Comparison of ENCODE assay signal across 8 mouse cellular contexts in genomic region chr16:36884881-36885280, GRCm38 (mm10). TPM values are rescaled to one million over a fixed set of nuclear protein-coding genes. Genes with fewer than 3 reads are reported as not detected.
A peak's percentile ranks its signal among the peaks of the same experiment; 100 is the strongest.
DNase-seq lines count a peak whose midpoint lies in the region; ATAC-seq and TF ChIP-seq lines count a peak whose summit lies in the region.
"Had no signal": no experiment of that assay in that cellular context is flagged by ENCODE, and none has a peak within 500 bp of the region (broad histone marks: within the 10 kb centered on the region; RNA-seq: fewer than 3 reads in every experiment).

No protein-coding gene starts in this region.

- no peak for TF ChIP-seq EP300 in liver, embryonic 14.5 days (IDR thresholded peaks at IDR 0.05; ENCODE audit: low read depth)

- H3K27me3 ChIP-seq in kidney, adult 2 months (replicated peaks; ENCODE audit: control insufficient read depth, insufficient read depth, low read length) = no peaks in the 10 kb centered on the region
- no peaks in the 10 kb centered on the region for H3K27me3 ChIP-seq in liver, embryonic 14.5 days (ENCODE audit: control insufficient read depth, insufficient read depth, low read length)
- H3K27me3 ChIP-seq: midbrain, embryonic 12.5 days had no signal

- 86% methylated on average over 4 of the region's 4 CpGs for WGBS in kidney, adult 2 months
- 62% methylated on average over 4 of the region's 4 CpGs for WGBS in liver, embryonic 14.5 days (ENCODE audit: insufficient replicate concordance)

- H3K9ac ChIP-seq in ES-E14 (ENCODE audit: insufficient read depth, low read depth, low read length, poor library complexity, severe bottlenecking) = no peak overlapping the region
- H3K9ac ChIP-seq in liver, embryonic 14.5 days (replicated peaks) = no peak overlapping the region
- H3K9ac ChIP-seq: midbrain, embryonic 12.5 days had no signal

- H3K9me3 ChIP-seq in ES-E14 (ENCODE audit: control insufficient read depth, insufficient read depth, low read depth, low read length) = no peaks in the 10 kb centered on the region
- no peaks in the 10 kb centered on the region for H3K9me3 ChIP-seq in liver, embryonic 14.5 days (ENCODE audit: control insufficient read depth, low read length)
- H3K9me3 ChIP-seq: midbrain, embryonic 12.5 days had no signal

- DNase-seq in kidney, adult 2 months = peak; percentile 15
- no peak for DNase-seq in kidney, adult 11 months
- peak; percentile 36 for DNase-seq in ES-E14 (ENCODE audit: low read depth, low spot score)
- peak; percentile 27 for DNase-seq in brain, adult 2 months (ENCODE audit: low read depth, low spot score)
- DNase-seq in liver, embryonic 14.5 days (ENCODE audit: low read depth in 3 of 3, low spot score in 3 of 3) = no peak
- DNase-seq in thymus, adult 18-20 months = peak; percentile 14 to 22
- DNase-seq in layer of hippocampus, adult 18-20 months (ENCODE audit: low spot score in 2 of 2) = no peak

- no peak overlapping the region for H3K4me3 ChIP-seq in kidney, adult 2 months (ENCODE audit: insufficient read depth, low read depth, low read length)
- no peak overlapping the region for H3K4me3 ChIP-seq in ES-E14 (ENCODE audit: insufficient read depth in 1 of 2, low read depth in 1 of 2, low read length in 2 of 2, poor library complexity in 1 of 2, severe bottlenecking in 1 of 2)
- no peak overlapping the region for H3K4me3 ChIP-seq in liver, embryonic 14.5 days (ENCODE audit: insufficient read depth in 1 of 2, low read depth in 2 of 2, low read length in 2 of 2)
- H3K4me3 ChIP-seq: midbrain, embryonic 12.5 days had no signal

- no peak overlapping the region for H3K27ac ChIP-seq in kidney, adult 2 months (ENCODE audit: insufficient read depth, low read depth, low read length)
- H3K27ac ChIP-seq in ES-E14 (ENCODE audit: insufficient read depth, low read depth, low read length, poor library complexity, severe bottlenecking) = no peak overlapping the region
- H3K27ac ChIP-seq in liver, embryonic 14.5 days = no peak overlapping the region
- H3K27ac ChIP-seq: midbrain, embryonic 12.5 days had no signal

- H3K4me1 ChIP-seq in kidney, adult 2 months (ENCODE audit: control insufficient read depth, insufficient read depth, low read length) = no peaks in the 10 kb centered on the region
- H3K4me1 ChIP-seq in ES-E14 (ENCODE audit: control insufficient read depth in 2 of 2, insufficient read depth in 2 of 2, low read length in 2 of 2, poor library complexity in 1 of 2) = no peaks in the 10 kb centered on the region
- H3K4me1 ChIP-seq in liver, embryonic 14.5 days (replicated peaks; ENCODE audit: control insufficient read depth in 2 of 2, insufficient read depth in 2 of 2, low read length in 1 of 2) = peaks cover 3 to 11% of the 10 kb centered on the region in 2 experiments

- in situ Hi-C loops in ES-E14 (cut with MboI; ENCODE audit: low sequenced_read_pairs in 2 of 2, unreplicated experiment in 2 of 2) = no loop called here

- peak; percentile 46 for TF ChIP-seq CTCF in kidney, adult 2 months (conservative IDR thresholded peaks at IDR 0.05; ENCODE audit: insufficient read depth, insufficient read length, low read depth, low read length)
- TF ChIP-seq CTCF in liver, embryonic 14.5 days (IDR thresholded peaks at IDR 0.05; ENCODE audit: low read depth) = peak; percentile 89

- no peaks in the 10 kb centered on the region; the same call in 1 of the 2 replicates for H3K36me3 ChIP-seq in kidney, adult 2 months (ENCODE audit: control insufficient read depth, insufficient read depth, low read length)
- H3K36me3 ChIP-seq in ES-E14 (ENCODE audit: control insufficient read depth, insufficient read depth, low read length, poor library complexity, severe bottlenecking) = peaks cover 4% of the 10 kb centered on the region; the same call in 1 of the 2 replicates
- peaks cover 8% of the 10 kb centered on the region for H3K36me3 ChIP-seq in liver, embryonic 14.5 days (replicated peaks; ENCODE audit: control insufficient read depth, insufficient read depth, low read depth)

- H3K4me2 ChIP-seq in liver, embryonic 14.5 days (ENCODE audit: low read depth) = no peak overlapping the region
- H3K4me2 ChIP-seq: midbrain, embryonic 12.5 days had no signal

- ATAC-seq in liver, embryonic 14.5 days (ENCODE audit: insufficient read depth) = peak; percentile 49

- TF ChIP-seq POLR2A in kidney, adult 2 months (IDR thresholded peaks at IDR 0.05; ENCODE audit: low read depth, low read length) = no peak

TF ChIP-seq in ES-E14, 5 proteins besides CTCF, POLR2A, EP300 and RAD21:
- TF ChIP-seq ZC3H11A (IDR thresholded peaks at IDR 0.05; ENCODE audit: borderline replicate concordance, low read depth, low read length) (0 out of 2 replicates have a peak, but pooled peaks have one; percentile 29), MAFK (IDR thresholded peaks at IDR 0.05; ENCODE audit: insufficient read depth, low read depth, low read length) (no peak), ZNF384 (IDR thresholded peaks at IDR 0.05; ENCODE audit: low read depth, low read length) (no peak)
TF ChIP-seq in ES-E14: peak in this region for 1.

RNA-seq across cellular contexts. Expression of gene Golgb1, which starts 9.9 kb away (rescaled TPM):
- polyA plus RNA-seq in kidney, adult 2 months (2012; rRNA removed) = 36.2 and 48.8 TPM in 2 replicates
- 52.6 and 73.4 TPM in 2 replicates for total RNA-seq in ES-E14 (2012; rRNA removed)
- polyA plus RNA-seq in liver, embryonic 14.5 days (2012; rRNA removed) = 9.0 and 13.3 TPM in 2 replicates
- 22.0 and 26.4 TPM in 2 replicates for polyA plus RNA-seq in liver, embryonic 14.5 days (2014; fragmentation: Nextera tagmentation; extraction: Ambion mirVana)
- 10 to 100 TPM; 80.2 to 80.4 TPM for total RNA-seq in layer of hippocampus, adult 18-20 months (2021)

RNA-seq across cellular contexts. Expression of gene Eaf2, which starts 10.1 kb away (rescaled TPM):
- polyA plus RNA-seq in kidney, adult 2 months (2012; rRNA removed) = 7.3 and 10.4 TPM in 2 replicates
- total RNA-seq in ES-E14 (2012; rRNA removed) = 1.1 and 1.2 TPM in 2 replicates
- 0.22 and 0.37 TPM in 2 replicates for polyA plus RNA-seq in liver, embryonic 14.5 days (2012; rRNA removed)
- 0.18 and 0.70 TPM in 2 replicates for polyA plus RNA-seq in liver, embryonic 14.5 days (2014; fragmentation: Nextera tagmentation; extraction: Ambion mirVana)
- 1 to 10 TPM; 2.0 TPM for total RNA-seq in layer of hippocampus, adult 18-20 months (2021)

RNA-seq across cellular contexts. Expression of gene Hcls1, which starts 49.9 kb away (rescaled TPM):
- 5.8 and 10.9 TPM in 2 replicates for polyA plus RNA-seq in kidney, adult 2 months (2012; rRNA removed)
- total RNA-seq in ES-E14 (2012; rRNA removed) = 0.16 and 1.2 TPM in 2 replicates
- 7.3 and 12.3 TPM in 2 replicates for polyA plus RNA-seq in liver, embryonic 14.5 days (2012; rRNA removed)
- 5.1 and 5.8 TPM in 2 replicates for polyA plus RNA-seq in liver, embryonic 14.5 days (2014; fragmentation: Nextera tagmentation; extraction: Ambion mirVana)
- total RNA-seq in layer of hippocampus, adult 18-20 months (2021) = 1 to 10 TPM; 3.4 to 4.9 TPM

RNA-seq across cellular contexts. Expression of gene Iqcb1, which starts 56.7 kb away (rescaled TPM):
- polyA plus RNA-seq in kidney, adult 2 months (2012; rRNA removed) = 1.7 and 3.0 TPM in 2 replicates
- 9.2 and 16.8 TPM in 2 replicates for total RNA-seq in ES-E14 (2012; rRNA removed)
- 1.7 and 3.1 TPM in 2 replicates for polyA plus RNA-seq in liver, embryonic 14.5 days (2012; rRNA removed)
- polyA plus RNA-seq in liver, embryonic 14.5 days (2014; fragmentation: Nextera tagmentation; extraction: Ambion mirVana) = 6.8 and 8.7 TPM in 2 replicates
- 10 to 100 TPM; 40.4 to 42.7 TPM for total RNA-seq in layer of hippocampus, adult 18-20 months (2021)

Comparison
In these comparisons a context has a peak if more than half of its experiments do, and no peak if none do; other contexts are left out.
1. DNase-seq: peak in kidney, adult 2 months (single experiment), ES-E14 (single experiment), brain, adult 2 months (single experiment) and thymus, adult 18-20 months (2 of 2); none in kidney, adult 11 months (single experiment), liver, embryonic 14.5 days (0 of 3) and layer of hippocampus, adult 18-20 months (0 of 2).